Mouse (Mus musculus) heart, postnatal 10 days (tissue): Measurements from ENCODE around the gene Il20. TPM values are rescaled to one million over a fixed set of nuclear protein-coding genes. Genes with fewer than 3 reads are reported as not detected.

ENCODE experiments used
- DNase-seq, 2 experiments: peaks; one replicate each; pipeline ENCODE4 v3.0.0; 2021
- intact Hi-C: fragments of 180-260 bp; cut with DNase I; formaldehyde crosslinking; loops from one replicate; pipeline ENCODE4 v1.15.1; 2025
- total RNA-seq, 2 experiments: library from RNA; stranded (reverse); gene quantifications; 2 replicates each; pipeline ENCODE4 v1.2.3; 2021

The Il20 gene
- not detected for total RNA-seq

DNA sequence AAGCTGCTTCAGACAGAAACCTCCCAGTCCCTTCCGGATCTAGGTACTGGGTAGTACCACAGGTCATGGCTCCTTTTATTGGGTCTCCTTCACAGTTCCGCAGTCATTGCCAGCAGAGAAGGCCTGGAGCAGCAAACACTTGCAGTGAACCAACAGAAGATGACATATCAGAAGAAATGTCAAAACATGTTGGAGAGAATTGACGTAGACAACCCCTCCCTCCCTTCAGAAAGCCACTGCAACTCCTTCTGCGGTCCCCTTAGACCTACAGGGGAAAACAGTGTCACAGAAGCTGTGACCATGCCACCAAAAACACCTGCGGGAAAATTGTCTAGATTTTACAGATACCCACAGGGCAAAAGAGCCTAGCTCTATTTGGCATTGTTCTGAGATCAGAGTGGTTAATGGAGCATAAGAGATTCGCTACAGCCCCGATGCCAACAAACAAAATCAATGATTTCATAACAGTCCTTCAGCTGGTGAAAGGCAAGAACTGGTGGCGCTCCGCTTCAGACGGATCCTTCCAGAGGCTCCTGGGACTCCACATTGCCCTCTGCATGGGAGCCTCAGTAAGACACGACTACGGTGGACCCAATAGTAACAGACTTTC lies at the start of gene Il20:
TSS of gene Il20 (minus strand) at position 51 of the 610 bp plus-strand sequence.
- intact Hi-C loops, result no loop called here
- no peak for DNase-seq

DNA sequence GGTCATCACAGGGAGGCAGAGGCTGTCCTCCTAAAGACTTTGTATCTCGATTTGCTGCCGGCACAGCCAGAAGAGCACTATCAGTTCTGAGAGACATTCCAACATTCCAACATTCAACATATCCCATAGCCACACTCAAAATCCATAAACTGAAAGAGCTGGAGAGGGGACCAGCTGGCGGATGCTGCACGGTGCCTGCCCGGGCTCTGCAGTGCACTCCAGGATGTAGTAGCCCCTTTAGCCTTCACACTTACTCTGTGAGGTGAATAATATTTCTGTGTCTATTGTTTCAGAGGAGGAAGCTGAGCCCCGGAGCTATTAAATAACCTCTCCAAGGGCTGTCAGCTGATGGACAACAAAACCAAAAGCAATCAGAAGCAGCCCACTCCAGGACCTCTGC lies 35.7 kb upstream of the Il20 start:
- DNase-seq, result no peak
- intact Hi-C loops, result no loop called here

DNA sequence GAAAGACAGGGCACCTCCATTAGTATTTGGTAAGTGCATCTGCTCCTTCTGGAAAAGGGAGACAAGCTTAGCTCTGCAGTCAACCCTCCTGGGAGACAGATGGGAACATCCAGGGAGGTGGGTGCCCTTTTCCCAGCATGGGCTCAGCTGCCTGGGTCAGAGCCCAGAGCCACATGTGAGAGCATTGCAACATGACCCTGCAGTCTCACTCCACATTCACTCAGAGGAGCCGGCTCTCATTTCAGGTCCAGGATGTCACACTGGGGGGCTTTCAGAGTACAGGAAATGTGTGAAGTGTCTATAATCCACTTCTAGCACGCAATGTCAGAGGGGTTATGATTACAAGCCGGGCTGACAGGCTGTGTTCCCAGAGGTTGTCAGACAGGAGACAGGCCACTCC lies 30.6 kb upstream of the Il20 start:
- intact Hi-C loops, result no loop called here
- no peak for DNase-seq

DNA sequence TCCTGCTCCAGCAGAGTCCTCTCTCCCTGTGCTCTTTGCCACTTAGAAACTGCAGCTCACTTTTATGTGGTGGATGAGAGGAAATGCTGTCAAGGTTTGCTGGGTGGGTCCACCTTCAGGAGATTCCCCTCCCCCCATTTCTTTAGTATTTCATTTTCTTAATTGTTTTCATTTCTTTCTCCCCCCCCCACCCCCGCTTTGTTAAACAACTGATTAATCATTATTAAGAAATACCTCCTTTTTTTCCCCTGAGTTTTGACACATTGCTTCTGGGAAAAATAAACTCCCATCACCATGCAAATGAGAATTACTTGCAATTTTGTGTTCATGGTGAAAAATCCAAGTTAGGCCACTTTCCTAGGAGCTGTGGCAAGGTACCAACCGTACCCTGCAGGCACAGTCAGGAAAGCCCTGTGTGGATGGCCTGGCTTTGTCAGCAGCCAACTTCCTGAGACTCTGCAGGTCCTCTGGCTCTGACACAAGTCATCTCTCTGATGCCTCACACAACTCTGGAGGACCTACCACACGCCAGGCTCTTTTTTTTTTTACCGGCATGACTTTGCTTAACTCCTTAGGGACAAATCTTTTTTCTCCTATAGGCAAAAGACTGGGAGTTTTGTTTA lies 28.9 kb upstream of the Il20 start, which contains the start of gene Il19:
TSS of gene Il19 (minus strand) at position 51 of the 623 bp plus-strand sequence.
- no peak for DNase-seq
- intact Hi-C loops, result no loop called here

DNA sequence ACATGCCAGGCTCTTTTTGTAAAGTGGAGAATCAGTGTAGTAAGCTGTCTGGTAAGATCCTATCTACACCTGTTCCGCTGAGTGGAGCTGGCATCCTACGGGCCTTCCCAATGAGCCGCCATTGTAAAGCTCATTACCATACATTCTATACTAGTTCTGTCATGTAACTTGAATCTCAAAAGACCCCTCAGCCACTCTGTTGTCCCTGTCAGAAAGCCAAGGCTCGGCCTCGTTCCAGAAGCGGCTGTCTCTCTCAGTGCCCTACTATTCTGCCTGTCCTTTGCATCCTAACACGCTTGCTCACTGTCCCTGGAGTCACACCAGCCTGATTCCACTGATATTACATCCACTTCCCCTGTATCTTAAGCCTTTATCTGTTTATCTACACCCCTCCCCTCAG lies 26.9 kb upstream of the Il20 start:
- no peak for DNase-seq

DNA sequence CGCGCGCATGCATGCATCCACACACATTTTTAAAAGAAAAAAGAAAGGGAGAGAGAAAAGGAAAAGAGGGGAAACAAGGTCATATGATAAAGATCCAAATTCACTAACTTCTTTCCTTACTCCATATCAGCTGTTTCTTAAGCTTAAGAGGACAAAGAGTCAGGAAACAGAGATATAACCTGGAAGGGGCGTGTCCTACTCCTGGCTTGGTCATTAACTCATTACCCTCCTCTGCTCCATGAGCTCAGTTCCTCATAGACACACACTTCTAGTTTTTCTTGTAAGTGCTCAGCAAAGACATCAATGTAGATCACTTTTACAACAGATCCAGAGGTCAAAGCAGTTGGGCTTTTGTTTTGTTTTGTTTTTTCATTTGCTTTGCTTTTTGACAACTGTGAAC lies 25.9 kb upstream of the Il20 start:
- no peak for DNase-seq

More for the DNA sequence above, 26.9 kb upstream of the Il20 start:
- intact Hi-C loops, result no loop called here

DNA sequence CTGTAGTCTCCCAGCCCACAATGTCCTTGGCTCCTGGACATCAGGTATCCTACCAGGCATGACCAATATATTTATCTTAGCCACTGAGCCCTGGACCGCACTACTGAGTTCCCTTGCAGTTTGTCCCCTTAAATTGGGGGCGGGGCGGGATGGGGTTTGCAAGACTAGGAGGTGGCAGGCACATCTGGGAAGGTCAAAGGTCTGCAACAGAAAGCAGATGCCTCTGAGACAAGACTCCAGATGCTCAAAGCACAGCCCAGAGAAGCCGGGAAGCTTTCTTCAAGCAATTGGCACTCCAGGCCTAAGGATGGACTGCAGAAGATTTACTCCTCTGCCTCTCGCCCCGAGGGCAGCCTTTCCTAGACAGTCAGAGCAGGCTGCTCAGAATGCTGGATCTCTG lies 25.1 kb upstream of the Il20 start:
- no peak for DNase-seq
- intact Hi-C loops, result no loop called here

More for the DNA sequence above, 25.9 kb upstream of the Il20 start:
- intact Hi-C loops, result no loop called here

DNA sequence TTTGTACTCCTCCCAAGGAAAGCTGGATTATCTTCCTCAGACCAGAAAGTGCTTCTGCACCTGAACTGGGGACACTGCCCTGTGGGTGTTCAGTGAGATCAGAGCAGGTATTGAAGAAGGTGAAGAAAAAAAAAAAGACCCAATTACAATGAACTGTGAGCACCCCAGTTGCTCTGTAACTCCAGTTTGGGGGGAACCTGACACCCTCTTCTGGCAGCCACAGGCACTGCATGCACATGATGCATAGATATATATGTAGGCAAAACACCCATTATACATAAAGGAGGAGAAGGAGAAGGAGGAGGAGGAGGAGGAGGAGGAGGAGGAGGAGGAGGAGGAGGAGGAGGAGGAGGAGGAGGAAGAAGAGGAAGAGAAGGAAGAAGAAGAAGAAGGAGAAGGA lies 15.2 kb upstream of the Il20 start:
- DNase-seq, result no peak
- intact Hi-C loops, result no loop called here

DNA sequence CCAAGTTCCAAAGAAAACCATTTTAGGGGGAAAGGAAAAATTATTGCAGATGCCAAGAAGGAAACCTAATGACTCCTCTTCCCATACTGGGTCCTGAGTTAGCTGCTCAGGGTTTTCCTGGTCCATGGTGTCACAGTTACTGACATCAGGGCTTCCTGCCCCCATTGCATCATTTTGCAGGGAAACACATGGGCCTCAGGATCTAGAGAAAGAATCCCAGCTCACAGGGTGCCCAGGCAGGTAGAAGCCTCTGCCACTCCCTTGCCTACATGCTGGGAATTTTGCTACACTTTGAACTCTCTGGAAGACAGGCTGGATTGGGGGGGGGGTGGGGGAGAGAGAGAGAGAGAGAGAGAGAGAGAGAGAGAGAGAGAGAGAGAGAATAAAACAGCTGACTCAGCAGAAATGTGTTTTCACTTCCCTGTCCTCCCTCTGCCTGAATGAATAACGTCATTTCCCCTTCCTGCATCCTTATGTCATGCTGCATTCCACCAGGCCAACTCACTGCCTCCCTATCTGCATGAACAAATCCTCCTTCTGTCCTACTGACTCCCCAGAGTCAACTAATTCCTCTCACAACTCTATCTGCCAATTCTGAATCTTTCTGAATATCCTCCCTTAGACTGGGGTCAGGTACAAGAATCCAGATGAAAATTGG lies 7.2 kb upstream of the Il20 start:
- peak in 1 of 2 experiments; percentile 4 for DNase-seq
- intact Hi-C loops, result no loop called here

DNA sequence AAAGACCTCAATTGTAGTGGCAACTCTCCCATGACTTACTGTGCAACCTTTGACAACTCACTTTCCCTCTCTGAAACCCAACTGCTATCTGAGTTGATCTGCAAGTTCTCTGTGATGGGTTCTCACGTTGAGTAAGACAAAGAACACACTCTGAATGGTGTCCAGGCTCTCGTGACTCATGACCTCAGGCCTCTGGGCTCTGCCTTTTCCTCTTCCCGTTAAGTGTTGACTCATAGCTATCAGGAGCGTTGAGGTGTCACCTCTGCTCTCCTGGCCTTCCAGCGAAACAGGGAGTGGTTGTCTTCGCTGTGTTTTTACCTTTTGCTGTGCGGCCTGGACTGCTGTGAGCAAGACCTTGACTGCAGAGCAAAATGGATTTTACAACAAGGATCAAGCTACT lies 8.7 kb downstream of the Il20 start:
- intact Hi-C loops, result no loop called here
- no peak for DNase-seq

DNA sequence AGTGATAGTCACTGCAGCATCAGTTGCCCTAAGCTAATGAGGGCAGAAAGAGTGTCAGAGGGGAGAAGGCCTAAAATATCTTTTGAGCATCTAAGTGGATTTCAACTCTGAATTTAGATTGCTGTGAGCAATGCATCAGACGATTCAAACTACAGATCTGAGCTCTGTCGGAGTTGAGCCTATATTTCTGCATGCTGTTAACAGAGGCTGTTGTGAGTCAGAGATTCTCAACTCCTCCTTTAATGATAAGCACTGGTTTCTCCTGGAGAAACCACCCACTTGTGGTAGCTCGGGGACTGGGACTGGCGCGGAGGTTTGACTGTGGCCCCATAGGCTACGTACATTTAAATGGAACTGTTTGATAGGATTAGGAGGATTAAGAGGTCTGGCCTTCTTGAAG lies 16.8 kb downstream of the Il20 start:
- intact Hi-C loops, result no loop called here

DNA sequence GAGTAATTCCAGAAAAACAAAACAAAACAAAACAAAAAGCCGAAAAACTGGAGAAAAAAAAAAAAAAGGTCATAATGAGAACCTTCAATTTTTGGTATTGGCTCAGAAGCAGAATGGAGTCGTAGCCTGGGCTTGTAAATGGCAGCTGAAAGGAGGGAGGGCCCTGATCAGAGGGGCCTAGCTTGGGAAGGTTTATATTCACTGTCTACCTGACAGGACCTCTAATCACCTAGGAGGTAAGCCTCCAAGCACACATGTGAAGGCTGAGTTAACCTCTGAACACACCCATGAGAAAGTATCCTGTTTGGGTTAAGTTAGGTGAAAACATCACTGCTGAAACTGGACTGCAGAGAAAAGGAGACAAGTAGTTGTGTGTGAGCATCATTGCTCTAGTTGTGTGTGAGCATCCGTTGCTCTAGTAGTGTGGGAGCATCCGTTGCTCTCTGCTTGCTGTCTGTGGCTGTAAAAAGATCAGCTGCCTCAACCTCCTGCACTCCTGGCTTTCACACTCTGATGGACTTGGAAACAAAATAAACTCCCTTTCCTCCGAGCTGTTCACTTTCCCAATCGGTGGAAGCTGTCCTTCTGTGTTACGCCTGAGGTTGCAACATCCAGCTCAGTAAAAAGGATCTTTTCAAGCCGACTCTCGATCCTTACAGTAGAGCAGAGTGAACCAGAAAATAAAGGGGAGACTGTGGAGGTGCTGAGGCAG lies 17.8 kb downstream of the Il20 start:
- no peak for DNase-seq

More for the DNA sequence above, 16.8 kb downstream of the Il20 start:
- DNase-seq, result no peak

DNA sequence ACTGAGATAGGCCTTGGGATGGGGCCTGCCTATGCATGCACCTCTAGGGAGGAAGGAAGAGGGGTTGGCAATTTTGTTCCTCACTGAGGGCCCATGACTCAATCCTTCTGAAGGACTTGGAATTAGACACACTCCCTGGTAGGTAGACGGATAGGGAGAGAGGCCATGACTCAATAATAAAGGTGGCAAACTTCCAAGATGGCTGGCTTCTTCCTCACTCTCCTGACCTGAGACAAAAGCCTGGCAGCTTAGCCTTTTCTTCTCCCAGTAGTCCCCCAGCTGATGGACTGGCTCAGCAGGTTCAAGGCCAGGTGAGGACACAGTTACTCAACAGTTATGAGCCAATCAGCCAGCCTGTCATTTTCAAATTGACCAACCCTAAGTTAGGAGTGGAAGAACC lies 18.8 kb downstream of the Il20 start:
- intact Hi-C loops, result no loop called here
- DNase-seq, result no peak

More for the DNA sequence above, 17.8 kb downstream of the Il20 start:
- intact Hi-C loops, result no loop called here

DNA sequence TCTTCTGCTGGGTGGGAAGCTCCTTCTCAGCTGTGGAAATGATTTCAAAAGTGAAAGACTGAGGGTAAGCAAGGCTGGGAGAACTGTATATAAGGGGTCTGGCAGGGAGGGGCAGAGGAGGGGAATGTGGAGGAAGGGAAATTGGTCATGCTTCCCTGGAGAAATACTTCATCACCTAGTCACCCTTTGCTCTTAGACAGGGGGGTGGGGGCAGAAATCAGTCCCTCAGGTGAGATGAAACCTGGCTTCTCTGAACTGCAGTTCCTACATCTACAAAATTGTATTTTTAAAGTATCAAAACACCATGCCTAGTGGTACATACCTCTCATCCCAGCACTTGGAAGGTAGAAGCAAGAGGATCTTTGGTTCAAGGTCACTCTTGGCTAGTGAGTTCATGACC lies 23.9 kb downstream of the Il20 start, which contains the start of gene Il24:
TSS of gene Il24 (minus strand) at position 101 of the 400 bp plus-strand sequence.
- DNase-seq, result no peak
- intact Hi-C loops, result no loop called here

DNA sequence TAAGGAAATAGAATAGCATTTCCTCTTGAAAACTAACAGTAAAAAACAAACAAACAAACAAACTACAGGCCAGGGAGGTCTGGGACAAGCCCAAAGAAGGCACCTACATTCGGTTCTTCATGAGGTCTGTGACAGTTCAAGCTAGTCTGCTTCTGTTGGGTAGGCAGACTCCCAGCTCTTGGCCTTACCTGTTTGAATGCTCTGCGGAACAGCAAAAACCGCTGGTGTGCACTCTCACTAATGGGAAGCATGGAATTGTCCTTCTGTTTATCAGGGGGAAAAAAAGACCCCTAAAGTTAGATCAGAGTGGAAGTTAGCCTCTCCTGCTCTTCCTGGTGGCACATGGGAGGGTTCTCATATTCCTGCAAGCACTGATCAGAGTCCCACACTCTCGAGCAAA lies 28.1 kb downstream of the Il20 start:
- intact Hi-C loops, result no loop called here
- no peak for DNase-seq

DNA sequence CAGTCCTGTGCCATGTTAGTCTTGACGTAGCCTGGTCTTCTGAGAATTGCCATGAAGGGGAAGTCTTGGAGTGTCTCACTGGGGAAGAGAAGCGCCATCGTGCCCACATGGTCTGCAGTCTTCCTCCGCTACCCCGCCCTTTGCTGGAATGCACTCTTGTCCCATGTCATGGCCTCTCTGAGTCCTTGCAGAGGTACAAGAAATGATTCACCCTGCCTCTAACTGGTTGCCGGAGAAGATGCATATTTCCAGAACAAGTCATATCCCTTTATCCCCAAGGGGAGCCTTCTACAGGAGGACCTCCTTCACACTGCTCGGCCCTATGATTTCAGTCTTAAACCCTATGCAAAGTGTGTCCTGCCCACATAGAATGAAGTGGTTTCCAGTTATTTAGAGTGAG lies 31.3 kb downstream of the Il20 start:
- no peak for DNase-seq

DNA sequence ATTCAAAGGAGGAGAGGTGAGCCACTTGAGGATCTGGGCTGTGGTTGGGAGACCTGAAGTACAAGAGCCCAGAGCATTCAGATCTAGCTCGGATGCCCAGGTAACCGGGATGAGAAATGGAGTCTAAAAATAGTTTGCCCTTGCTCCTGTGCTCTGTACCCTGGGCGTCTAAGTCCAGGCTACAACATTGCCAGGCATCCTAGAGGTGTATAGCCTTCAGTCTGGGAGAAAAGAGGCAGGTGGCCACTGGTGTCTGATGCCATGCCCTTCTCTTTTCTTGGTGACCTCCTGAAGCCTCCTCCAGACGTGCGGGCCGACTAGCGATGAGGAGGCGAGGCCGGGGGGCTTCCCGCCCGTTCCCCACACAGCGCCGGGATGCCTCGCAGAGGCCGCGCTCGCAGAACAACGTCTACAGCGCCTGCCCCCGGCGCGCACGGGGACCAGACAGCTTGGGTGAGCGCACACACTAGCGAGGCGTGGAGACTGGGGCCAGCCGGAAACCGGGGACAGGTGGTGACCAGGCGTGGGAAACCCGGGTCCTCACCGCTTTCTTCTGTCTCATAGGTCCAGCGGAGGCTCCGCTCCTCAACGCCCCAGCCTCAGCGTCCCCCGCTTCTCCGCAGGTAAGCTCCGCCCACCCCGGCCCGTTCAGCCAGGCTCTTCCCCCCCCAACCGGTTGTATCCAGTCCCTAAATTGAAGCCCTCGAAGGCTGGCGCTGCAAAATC lies 33.2 kb downstream of the Il20 start:
- DNase-seq, result no peak

More for the DNA sequence above, 31.3 kb downstream of the Il20 start:
- intact Hi-C loops, result loop anchor here (5.0 to 10.0 kb wide), 3 partner anchors 255 to 382 kb away; partner anchors contain the start of gene Dyrk3

DNA sequence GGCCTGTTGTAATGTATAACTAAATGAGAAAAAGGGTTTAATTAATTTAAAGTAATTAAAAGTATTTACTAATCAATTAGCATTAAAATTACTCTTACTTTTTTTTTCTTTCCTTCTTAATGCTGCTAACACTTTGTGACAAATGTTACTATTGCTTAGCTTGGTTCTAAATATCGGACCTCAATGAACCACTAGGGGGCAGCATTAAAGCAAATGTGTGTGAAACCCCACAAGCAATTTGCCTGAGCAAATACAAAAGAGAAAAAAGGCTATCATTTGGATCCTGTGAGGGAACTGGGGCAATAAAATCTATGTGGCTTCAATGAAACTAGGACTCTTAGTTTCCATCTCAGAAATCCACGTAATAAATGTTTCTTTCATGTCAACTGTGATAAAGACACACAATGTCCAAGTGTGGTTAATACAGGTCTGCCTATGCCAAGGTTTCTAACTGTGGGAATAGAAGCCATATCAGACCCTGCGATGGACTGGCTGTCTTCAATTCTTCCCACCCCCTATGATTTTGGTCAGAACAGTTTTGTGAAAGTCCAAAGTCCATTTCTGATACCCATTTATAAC lies 34.2 kb downstream of the Il20 start:
- DNase-seq, result peak; percentile 63 to 78
- intact Hi-C loops, result loop anchor here (2.0 to 10.0 kb wide), 4 partner anchors 176 to 385 kb away; partner anchors contain the start of gene Dyrk3

More for the DNA sequence above, 33.2 kb downstream of the Il20 start:
- intact Hi-C loops, result loop anchor here (2.0 to 10.0 kb wide), 4 partner anchors 175 to 384 kb away; partner anchors contain the start of gene Dyrk3

DNA sequence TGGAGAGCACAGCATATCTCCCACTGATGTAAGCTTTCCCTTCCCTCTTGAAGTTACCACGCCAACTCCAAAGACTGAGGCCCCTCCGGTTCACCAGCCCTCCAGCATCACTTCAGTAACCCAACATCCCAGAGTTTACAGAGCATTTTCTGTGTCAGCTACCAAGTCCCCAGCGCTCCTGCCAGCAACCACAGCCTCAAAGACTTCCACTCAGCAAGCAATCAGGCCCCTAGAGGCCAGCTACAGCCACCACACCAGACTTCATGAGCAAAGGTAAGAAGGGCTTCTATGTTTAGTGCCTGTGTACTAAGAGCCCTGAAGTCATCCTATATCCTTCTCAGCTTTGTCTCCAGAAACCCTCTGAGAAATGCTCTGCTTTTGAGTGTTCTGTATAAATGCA lies 35.3 kb downstream of the Il20 start:
- intact Hi-C loops, result loop anchor here (1.0 to 10.0 kb wide), 5 partner anchors 103 to 386 kb away; partner anchors contain the start of gene Dyrk3
- DNase-seq, result no peak

DNA sequence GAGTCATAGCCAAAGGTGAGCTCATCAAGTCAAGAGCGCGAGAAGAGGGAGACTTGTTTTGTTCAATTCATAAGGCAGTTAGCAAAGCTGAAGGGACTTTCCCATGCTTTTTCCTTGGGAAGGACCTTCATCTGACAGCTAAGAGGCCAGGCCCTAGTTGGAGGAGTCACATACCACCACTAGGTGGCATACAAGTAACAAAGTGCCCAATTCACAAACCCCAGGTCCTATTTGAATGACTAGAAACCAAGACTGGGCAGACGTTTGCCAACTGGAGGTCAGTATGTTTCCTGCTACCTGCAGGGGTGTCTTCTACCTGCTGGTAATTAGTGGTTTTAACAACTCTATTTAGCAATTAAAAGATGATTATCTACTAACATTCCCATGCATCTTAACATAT lies 36.1 kb downstream of the Il20 start:
- peak; percentile 64 to 70 for DNase-seq
- intact Hi-C loops, result loop anchor here (1.0 to 10.0 kb wide), 4 partner anchors 104 to 387 kb away; partner anchors contain the start of gene Dyrk3
